ENCODE assay signal across 8 mouse cellular contexts in genomic region chr4:53516011-53516532, GRCm38 (mm10).
A peak's percentile ranks its signal among the peaks of the same experiment; 100 is the strongest.
DNase-seq lines count a peak whose midpoint lies in the region; ATAC-seq lines count a peak whose summit lies in the region.

No protein-coding gene starts in this region.

- no peaks in the 10 kb centered on the region for H3K9me3 ChIP-seq in forebrain, embryonic 13.5 days (replicated peaks)
- no peaks in the 10 kb centered on the region for H3K9me3 ChIP-seq in forebrain, embryonic 12.5 days
- no peaks in the 10 kb centered on the region for H3K9me3 ChIP-seq in midbrain, embryonic 11.5 days (ENCODE audit: control insufficient read depth, low read length)
- H3K9me3 ChIP-seq in midbrain, embryonic 13.5 days: no peaks in the 10 kb centered on the region
- H3K9me3 ChIP-seq in stomach, embryonic 15.5 days: no peaks in the 10 kb centered on the region

- no peak overlapping the region for H3K4me2 ChIP-seq in forebrain, embryonic 13.5 days
- no peak overlapping the region for H3K4me2 ChIP-seq in forebrain, embryonic 12.5 days
- no peak overlapping the region for H3K4me2 ChIP-seq in midbrain, embryonic 11.5 days
- no peak overlapping the region for H3K4me2 ChIP-seq in midbrain, embryonic 13.5 days (replicated peaks)
- no peak overlapping the region for H3K4me2 ChIP-seq in stomach, embryonic 15.5 days

- H3K9ac ChIP-seq in forebrain, embryonic 13.5 days: no peak overlapping the region
- no peak overlapping the region for H3K9ac ChIP-seq in forebrain, embryonic 12.5 days
- H3K9ac ChIP-seq in midbrain, embryonic 11.5 days (ENCODE audit: low read length): no peak overlapping the region
- H3K9ac ChIP-seq in midbrain, embryonic 13.5 days (replicated peaks): no peak overlapping the region
- H3K9ac ChIP-seq in stomach, embryonic 15.5 days: no peak overlapping the region

- no peaks in the 10 kb centered on the region for H3K27me3 ChIP-seq in forebrain, embryonic 13.5 days
- no peaks in the 10 kb centered on the region for H3K27me3 ChIP-seq in forebrain, embryonic 12.5 days
- H3K27me3 ChIP-seq in midbrain, embryonic 11.5 days (ENCODE audit: control insufficient read depth, insufficient read depth, low read length): no peaks in the 10 kb centered on the region
- no peaks in the 10 kb centered on the region for H3K27me3 ChIP-seq in midbrain, embryonic 13.5 days
- H3K27me3 ChIP-seq in stomach, embryonic 15.5 days (replicated peaks): no peaks in the 10 kb centered on the region

- peaks cover 37% of the 10 kb centered on the region for H3K4me1 ChIP-seq in forebrain, embryonic 13.5 days
- peaks cover 17% of the 10 kb centered on the region for H3K4me1 ChIP-seq in forebrain, embryonic 12.5 days
- H3K4me1 ChIP-seq in midbrain, embryonic 11.5 days (ENCODE audit: control insufficient read depth, insufficient read depth, low read length): 0 out of 2 replicates have a peak, but pooled peaks cover 8% of the 10 kb centered on the region
- peaks cover 32% of the 10 kb centered on the region for H3K4me1 ChIP-seq in midbrain, embryonic 13.5 days (replicated peaks)
- H3K4me1 ChIP-seq in stomach, embryonic 15.5 days: 0 out of 2 replicates have a peak, but pooled peaks cover 16% of the 10 kb centered on the region

- no peak for DNase-seq in midbrain, embryonic 11.5 days (ENCODE audit: low spot score, missing footprints)
- peak; percentile 78 for DNase-seq in layer of hippocampus, adult 9-10 months (ENCODE audit: low spot score)
- no peak for DNase-seq in spleen, postnatal 14 days (ENCODE audit: low spot score in 2 of 2)
- no peak for DNase-seq in thymus, postnatal 25 days

- no peak overlapping the region for H3K4me3 ChIP-seq in forebrain, embryonic 13.5 days
- no peak overlapping the region for H3K4me3 ChIP-seq in forebrain, embryonic 12.5 days (replicated peaks)
- H3K4me3 ChIP-seq in midbrain, embryonic 11.5 days (ENCODE audit: low read depth, low read length): no peak overlapping the region
- H3K4me3 ChIP-seq in midbrain, embryonic 13.5 days (replicated peaks): no peak overlapping the region
- H3K4me3 ChIP-seq in stomach, embryonic 15.5 days (replicated peaks): no peak overlapping the region

- 81% methylated on average over 6 of the region's 6 CpGs for WGBS in forebrain, embryonic 13.5 days
- WGBS in forebrain, embryonic 12.5 days: 77% methylated on average over 6 of the region's 6 CpGs
- WGBS in midbrain, embryonic 11.5 days: 80% methylated on average over 6 of the region's 6 CpGs
- WGBS in midbrain, embryonic 13.5 days: 74% methylated on average over 6 of the region's 6 CpGs
- WGBS in stomach, embryonic 15.5 days: 73% methylated on average over 6 of the region's 6 CpGs

- H3K27ac ChIP-seq in forebrain, embryonic 13.5 days: peak overlapping the region; percentile 19
- no peak overlapping the region for H3K27ac ChIP-seq in forebrain, embryonic 12.5 days
- H3K27ac ChIP-seq in midbrain, embryonic 11.5 days (ENCODE audit: low read depth, low read length): no peak overlapping the region
- H3K27ac ChIP-seq in midbrain, embryonic 13.5 days: no peak overlapping the region
- peak overlapping the region; percentile 16; the same call in 1 of the 2 replicates for H3K27ac ChIP-seq in stomach, embryonic 15.5 days

- ATAC-seq in forebrain, embryonic 13.5 days: peak; percentile 44
- no peak; the same call in 1 of the 2 replicates for ATAC-seq in forebrain, embryonic 12.5 days (ENCODE audit: low FRiP score)
- ATAC-seq in midbrain, embryonic 11.5 days (ENCODE audit: low FRiP score): 0 out of 2 replicates have a peak, but pooled peaks have one; percentile 22
- no peak for ATAC-seq in midbrain, embryonic 13.5 days
- ATAC-seq in stomach, embryonic 15.5 days (ENCODE audit: insufficient read depth, low FRiP score, low read depth): peak; percentile 44; the same call in 1 of the 2 replicates

- no peaks in the 10 kb centered on the region for H3K36me3 ChIP-seq in forebrain, embryonic 13.5 days (ENCODE audit: poor library complexity, severe bottlenecking)
- H3K36me3 ChIP-seq in forebrain, embryonic 12.5 days (replicated peaks): no peaks in the 10 kb centered on the region
- H3K36me3 ChIP-seq in midbrain, embryonic 11.5 days (ENCODE audit: control insufficient read depth, insufficient read depth, low read length): no peaks in the 10 kb centered on the region
- no peaks in the 10 kb centered on the region for H3K36me3 ChIP-seq in midbrain, embryonic 13.5 days
- H3K36me3 ChIP-seq in stomach, embryonic 15.5 days: peaks cover 5% of the 10 kb centered on the region; the same call in 1 of the 2 replicates

Comparison
In these comparisons a context has a peak if more than half of its experiments do, and no peak if none do; other contexts are left out.
1. ATAC-seq: peak in forebrain, embryonic 13.5 days (single experiment), midbrain, embryonic 11.5 days (single experiment) and stomach, embryonic 15.5 days (single experiment); none in forebrain, embryonic 12.5 days (single experiment) and midbrain, embryonic 13.5 days (single experiment).
2. H3K27ac ChIP-seq: peak in forebrain, embryonic 13.5 days (single experiment) and stomach, embryonic 15.5 days (single experiment); none in forebrain, embryonic 12.5 days (single experiment), midbrain, embryonic 11.5 days (single experiment) and midbrain, embryonic 13.5 days (single experiment).